Mouse (Mus musculus) liver, embryonic 16.5 days (tissue): ENCODE data around the gene Ccdc154. TPM values are rescaled to one million over a fixed set of nuclear protein-coding genes. Genes with fewer than 3 reads are reported as not detected.

Source experiments
- ATAC-seq: fragments of 200-750 bp; cut with Nextera tagmentation; 2 replicates; pipeline ENCODE4 v1.8.0; 2017; ENCODE audit warnings: low read depth, mild to moderate bottlenecking, moderate number of reproducible peaks, moderate library complexity
- H3K27ac ChIP-seq: fragments of 300-500 bp; sonication (generic); 2 replicates; pipeline ENCODE4 v1.5.1; 2014; ENCODE audit warnings: mild to moderate bottlenecking, low read length
- H3K27me3 ChIP-seq: fragments of 300-500 bp; sonication (generic); 2 replicates; pipeline ENCODE4 v1.6.1; 2014; ENCODE audit warnings: low read depth, low read length, mixed read lengths; ENCODE audit not compliant: control insufficient read depth, insufficient read depth
- H3K36me3 ChIP-seq: fragments of 300-500 bp; sonication (generic); 2 replicates; pipeline ENCODE4 v1.6.1; 2014; ENCODE audit warnings: mild to moderate bottlenecking; ENCODE audit not compliant: control insufficient read depth, insufficient read depth
- H3K4me1 ChIP-seq: fragments of 300-500 bp; sonication (generic); 2 replicates; pipeline ENCODE4 v1.6.1; 2014; ENCODE audit warnings: low read depth, low read length, mixed read lengths; ENCODE audit not compliant: control insufficient read depth
- H3K4me2 ChIP-seq: fragments of 300-500 bp; sonication (generic); 2 replicates; pipeline ENCODE4 v1.6.1; 2014; ENCODE audit warnings: low read depth, low read length, mixed read lengths
- H3K4me3 ChIP-seq: fragments of 300-500 bp; sonication (generic); 2 replicates; pipeline ENCODE4 v1.5.1; 2014; ENCODE audit warnings: low read depth, mild to moderate bottlenecking, low read length
- H3K9ac ChIP-seq: fragments of 300-500 bp; sonication (generic); 2 replicates; pipeline ENCODE4 v1.6.1; 2014; ENCODE audit warnings: low read depth, low read length
- H3K9me3 ChIP-seq: fragments of 300-500 bp; sonication (generic); replicated peaks from 2 replicates; pipeline ENCODE4 v1.6.1; 2016; ENCODE audit warnings: low read length; ENCODE audit not compliant: control insufficient read depth
- WGBS: fragments of 180-500 bp; shearing (Covaris S2); extraction: QIAGEN DNeasy Blood & Tissue Kit; methylation state at CpG from one replicate; pipeline ENCODE4 v1.1.7; 2014; ENCODE audit not compliant: insufficient replicate concordance; 5-methylcytosine and 5-hydroxymethylcytosine counted together
- polyA plus RNA-seq: library from polyadenylated mRNA; unstranded; fragments of >200 nt; fragmentation: Nextera tagmentation; extraction: Ambion mirVana; gene quantifications from 2 replicates; pipeline ENCODE4 v1.2.1, GENCODE M21; 2015

Ccdc154 gene
- polyA plus RNA-seq, 1 experiment from 2014 or later = 0.04 TPM

- 81% methylated on average over 2 of the region's 2 CpGs for WGBS
- no peaks in the 10 kb centered on the region for H3K27me3 ChIP-seq
Measured at GRCm38 (mm10) chr17:25169706-25170105, 7.4 kb downstream of the Ccdc154 start.

GRCm38 (mm10) chr17:25172558-25172957, 10.3 kb downstream of the Ccdc154 start:
- 55% methylated on average over 3 of the region's 3 CpGs for WGBS

More at GRCm38 (mm10) chr17:25169706-25170105, 7.4 kb downstream of the Ccdc154 start:
- Histone ChIP-seq H3K9ac (no peak overlapping the region), H3K36me3 (no peaks in the 10 kb centered on the region), H3K4me3 (no peak overlapping the region), H3K9me3 (no peaks in the 10 kb centered on the region), H3K27ac (no peak overlapping the region), H3K4me1 (no peaks in the 10 kb centered on the region), H3K4me2 (no peak overlapping the region)
- no peak for ATAC-seq

GRCm38 (mm10) chr17:25175411-25175810, 13.2 kb downstream of the Ccdc154 start, which contains the start of gene Gm38655:
Gm38655 (minus strand) TSS chr17:25175471.
- Histone ChIP-seq H3K27me3 (peaks cover 5% of the 10 kb centered on the region), H3K9me3 (no peaks in the 10 kb centered on the region), H3K36me3 (no peaks in the 10 kb centered on the region), H3K9ac (no peak within 1 kb of the TSS), H3K27ac (no peak within 1 kb of the TSS), H3K4me1 (peaks cover 9% of the 10 kb centered on the region), H3K4me3 (no peak within 1 kb of the TSS), H3K4me2 (no peak within 1 kb of the TSS)
- no peak for ATAC-seq
- 43% methylated on average over 9 of the region's 9 CpGs for WGBS

More at GRCm38 (mm10) chr17:25172558-25172957, 10.3 kb downstream of the Ccdc154 start:
- H3K4me2 ChIP-seq = no peak overlapping the region
- H3K9me3 ChIP-seq = no peaks in the 10 kb centered on the region
- no peak for ATAC-seq
- H3K27me3 ChIP-seq = peaks cover 2% of the 10 kb centered on the region
- H3K4me3 ChIP-seq = no peak overlapping the region
- no peak overlapping the region for H3K9ac ChIP-seq
- no peak overlapping the region for H3K27ac ChIP-seq
- H3K4me1 ChIP-seq = peaks cover 9% of the 10 kb centered on the region
- H3K36me3 ChIP-seq = no peaks in the 10 kb centered on the region

GRCm38 (mm10) chr17:25183232-25183631, 21.0 kb downstream of the Ccdc154 start:
- H3K27me3 ChIP-seq = no peaks in the 10 kb centered on the region; the same call in 1 of the 2 replicates
- no peak overlapping the region for H3K9ac ChIP-seq
- no peak overlapping the region; the same call in 1 of the 2 replicates for H3K4me3 ChIP-seq
- peak overlapping the region; percentile 98; the same call in 1 of the 2 replicates for H3K4me2 ChIP-seq
- H3K4me1 ChIP-seq = peaks cover 32% of the 10 kb centered on the region
- H3K9me3 ChIP-seq = no peaks in the 10 kb centered on the region
- no peaks in the 10 kb centered on the region for H3K36me3 ChIP-seq
- no peak for ATAC-seq
- H3K27ac ChIP-seq = no peak overlapping the region

- Histone ChIP-seq H3K4me3 (peak within 1 kb of the TSS; percentile 96), H3K9ac (peak within 1 kb of the TSS; percentile 84), H3K4me2 (peak within 1 kb of the TSS; percentile 98), H3K9me3 (no peaks in the 10 kb centered on the region), H3K27me3 (no peaks in the 10 kb centered on the region; the same call in 1 of the 2 replicates), H3K27ac (peak within 1 kb of the TSS; percentile 93), H3K4me1 (peaks cover 34% of the 10 kb centered on the region), H3K36me3 (no peaks in the 10 kb centered on the region)
- peak; percentile 82 for ATAC-seq
- WGBS = under 1% methylated on average over 50 of the region's 50 CpGs
Measured at GRCm38 (mm10) chr17:25184129-25184691, 21.9 kb downstream of the Ccdc154 start, which contains the start of gene BC003965. BC003965 (plus strand) TSS chr17:25184554.

- H3K9ac ChIP-seq = peak overlapping the region; percentile 84
- H3K4me3 ChIP-seq = peak overlapping the region; percentile 96
- no peaks in the 10 kb centered on the region for H3K9me3 ChIP-seq
- H3K27me3 ChIP-seq = no peaks in the 10 kb centered on the region; the same call in 1 of the 2 replicates
- 2% methylated on average over 17 of the region's 17 CpGs for WGBS
- H3K4me1 ChIP-seq = peaks cover 37% of the 10 kb centered on the region
- no peaks in the 10 kb centered on the region for H3K36me3 ChIP-seq
- H3K4me2 ChIP-seq = peak overlapping the region; percentile 98
- peak overlapping the region; percentile 93 for H3K27ac ChIP-seq
- ATAC-seq = 0 out of 2 replicates have a peak, but pooled peaks have one; percentile 18
Measured at GRCm38 (mm10) chr17:25184961-25185360, 22.7 kb downstream of the Ccdc154 start.

- H3K27me3 ChIP-seq = no peaks in the 10 kb centered on the region
- no peaks in the 10 kb centered on the region for H3K36me3 ChIP-seq
- peak overlapping the region; percentile 83 for H3K4me3 ChIP-seq
- peak overlapping the region; percentile 83 for H3K4me2 ChIP-seq
- H3K9me3 ChIP-seq = no peaks in the 10 kb centered on the region
- H3K9ac ChIP-seq = peak overlapping the region; percentile 78
- peaks cover 37% of the 10 kb centered on the region for H3K4me1 ChIP-seq
- H3K27ac ChIP-seq = peak overlapping the region; percentile 72
- WGBS = 6% methylated on average over 11 of the region's 11 CpGs
- ATAC-seq = no peak
Measured at GRCm38 (mm10) chr17:25187784-25188149, 25.5 kb downstream of the Ccdc154 start.

GRCm38 (mm10) chr17:25188150-25189031, 26.1 kb downstream of the Ccdc154 start, which contains the start of gene Unkl:
Unkl (plus strand) TSS chr17:25188397.
- H3K4me2 ChIP-seq = peak within 1 kb of the TSS; percentile 83
- peaks cover 34% of the 10 kb centered on the region for H3K4me1 ChIP-seq
- H3K36me3 ChIP-seq = no peaks in the 10 kb centered on the region
- H3K27me3 ChIP-seq = no peaks in the 10 kb centered on the region
- peak within 1 kb of the TSS; percentile 78 for H3K9ac ChIP-seq
- WGBS = under 1% methylated on average over 103 of the region's 104 CpGs
- peak; percentile 28 for ATAC-seq
- peak within 1 kb of the TSS; percentile 72 for H3K27ac ChIP-seq
- peak within 1 kb of the TSS; percentile 83 for H3K4me3 ChIP-seq
- H3K9me3 ChIP-seq = no peaks in the 10 kb centered on the region
